Mouse (Mus musculus) ES-CJ7 (cell line): Measurements from ENCODE around the gene Dhx16.
A peak's percentile ranks its signal among the peaks of the same experiment; 100 is the strongest.
"Not testable (repeated sequence)": the region's sequence is repeated elsewhere in the genome, so short reads cannot be mapped to it uniquely, and the experiment has no call there.

Experiments
- DNase-seq: peaks from one replicate; pipeline ENCODE4 v3.0.0; 2011; ENCODE audit warnings: low read depth, low spot score

Dhx16 gene

GRCm38 (mm10) chr17:35920384-35920783 lies 40.8 kb downstream of the Dhx16 start:
- no peak for DNase-seq

GRCm38 (mm10) chr17:35920862-35921562 lies 41.4 kb downstream of the Dhx16 start:
- peak; percentile 70 for DNase-seq

GRCm38 (mm10) chr17:35921710-35922109 lies 42.1 kb downstream of the Dhx16 start:
- no peak for DNase-seq

GRCm38 (mm10) chr17:35922566-35922965 lies 42.9 kb downstream of the Dhx16 start:
- no peak for DNase-seq

- DNase-seq, result no peak
Observed at GRCm38 (mm10) chr17:35923281-35923680, 43.7 kb downstream of the Dhx16 start.

GRCm38 (mm10) chr17:35927471-35927870 lies 47.9 kb downstream of the Dhx16 start:
- no peak for DNase-seq

- DNase-seq, result no peak
Observed at GRCm38 (mm10) chr17:35929534-35929933, 49.9 kb downstream of the Dhx16 start.

- no peak for DNase-seq
Observed at GRCm38 (mm10) chr17:35930627-35931026, 51.0 kb downstream of the Dhx16 start.

GRCm38 (mm10) chr17:35932608-35933007 lies 53.0 kb downstream of the Dhx16 start:
- no peak for DNase-seq

GRCm38 (mm10) chr17:35935763-35936162 lies 56.1 kb downstream of the Dhx16 start:
- DNase-seq, result not testable (repeated sequence)

GRCm38 (mm10) chr17:35937700-35938348 lies 58.2 kb downstream of the Dhx16 start:
- peak; percentile 91 for DNase-seq

- peak; percentile 95 for DNase-seq
Observed at GRCm38 (mm10) chr17:35939108-35939507, 59.5 kb downstream of the Dhx16 start.

- DNase-seq, result peak; percentile 91
Observed at GRCm38 (mm10) chr17:35939941-35940340, 60.3 kb downstream of the Dhx16 start.
